Mouse (Mus musculus) embryonic fibroblast, embryonic 13.5 days (primary cell): ENCODE data around the gene Psmb4.
A peak's percentile ranks its signal among the peaks of the same experiment; 100 is the strongest.

Experiments
- CTCF ChIP-seq: IDR thresholded peaks from 2 replicates; pipeline ENCODE4 v1.5.1; 2011; ENCODE audit warnings: mild to moderate bottlenecking, control low read depth, low read length, moderate library complexity, borderline replicate concordance; ENCODE audit not compliant: insufficient read depth
- POLR2A ChIP-seq: IDR thresholded peaks from 2 replicates; pipeline ENCODE4 v1.6.1; 2011; ENCODE audit warnings: low read depth, mild to moderate bottlenecking, control low read depth, low read length, moderate library complexity

GRCm38 (mm10) chr3:94882579-94882978, 4.2 kb downstream of the Psmb4 start:
- no peak for TF ChIP-seq CTCF
- TF ChIP-seq POLR2A = 0 out of 2 replicates have a peak, but pooled peaks have one; percentile 3
